Mouse (Mus musculus) myocyte (in vitro differentiated cells): Measurements from ENCODE around the gene Synrg. TPM values are rescaled to one million over a fixed set of nuclear protein-coding genes. Genes with fewer than 3 reads are reported as not detected.

Source experiments
- H3K27me3 ChIP-seq: one replicate; pipeline ENCODE4 v1.6.1; 2011; ENCODE audit not compliant: control insufficient read depth, insufficient read depth, insufficient read length
- H3K36me3 ChIP-seq: one replicate; pipeline ENCODE4 v1.6.1; 2011; ENCODE audit not compliant: control insufficient read depth, insufficient read depth
- H3K4me2 ChIP-seq: one replicate; pipeline ENCODE4 v1.6.1; 2011; ENCODE audit warnings: low read depth, control low read depth
- H3K4me3 ChIP-seq: one replicate; pipeline ENCODE4 v1.5.1; 2011; ENCODE audit warnings: mild to moderate bottlenecking, control low read depth, moderate library complexity
- H3K79me2 ChIP-seq: one replicate; pipeline ENCODE4 v1.6.1; 2011; ENCODE audit not compliant: control insufficient read depth, insufficient read depth
- H3ac ChIP-seq: one replicate; pipeline ENCODE4 v1.6.1; 2011; ENCODE audit not compliant: control insufficient read depth, insufficient read length
- CEBPB ChIP-seq: IDR thresholded peaks from 2 replicates; pipeline ENCODE4 v1.6.1; 2011; ENCODE audit warnings: mild to moderate bottlenecking, moderate library complexity; ENCODE audit not compliant: poor library complexity, insufficient read depth, severe bottlenecking
- E2F4 ChIP-seq: IDR thresholded peaks from one replicate; pipeline ENCODE4 v1.6.1; 2011; ENCODE audit warnings: mild to moderate bottlenecking, control low read depth, moderate library complexity; ENCODE audit not compliant: insufficient read depth
- MAX ChIP-seq: IDR thresholded peaks from one replicate; pipeline ENCODE4 v1.6.1; 2011; ENCODE audit warnings: low read depth, mild to moderate bottlenecking, control low read depth
- MYOD1 ChIP-seq, 3 experiments: IDR thresholded peaks; one replicate each; pipeline ENCODE4 v1.6.1; 2011; ENCODE audit warnings: control low read depth in 2 of 3, low read depth in 2 of 3, mild to moderate bottlenecking in 2 of 3, moderate library complexity in 1 of 3; ENCODE audit not compliant: insufficient read length in 2 of 3, control insufficient read depth in 1 of 3
- MYOG ChIP-seq, 3 experiments: IDR thresholded peaks; one replicate each; pipeline ENCODE4 v1.6.1; 2011; ENCODE audit warnings: control low read depth in 2 of 3, low read depth in 2 of 3, mild to moderate bottlenecking in 2 of 3; ENCODE audit not compliant: insufficient read length in 2 of 3, control insufficient read depth in 1 of 3, insufficient read depth in 1 of 3
- POLR2A ChIP-seq: IDR thresholded peaks from one replicate; pipeline ENCODE4 v1.6.1; 2011; ENCODE audit warnings: low read depth, mild to moderate bottlenecking, control low read depth, moderate library complexity; ENCODE audit not compliant: insufficient read length
- POLR2AphosphoS2 ChIP-seq: IDR thresholded peaks from one replicate; pipeline ENCODE4 v1.6.1; 2011; ENCODE audit warnings: low read depth, control low read depth; ENCODE audit not compliant: insufficient read length
- REST ChIP-seq: IDR thresholded peaks from one replicate; pipeline ENCODE4 v1.6.1; 2011; ENCODE audit warnings: mild to moderate bottlenecking, control low read depth, moderate library complexity; ENCODE audit not compliant: insufficient read depth, insufficient read length
- SRF ChIP-seq: IDR thresholded peaks from one replicate; pipeline ENCODE4 v1.6.1; 2011; ENCODE audit warnings: low read depth; ENCODE audit not compliant: control insufficient read depth, insufficient read length
- TCF12 ChIP-seq: IDR thresholded peaks from one replicate; pipeline ENCODE4 v1.6.1; 2011; ENCODE audit warnings: mild to moderate bottlenecking, control low read depth; ENCODE audit not compliant: poor library complexity, insufficient read depth, severe bottlenecking
- TCF3 ChIP-seq: IDR thresholded peaks from one replicate; pipeline ENCODE4 v1.6.1; 2011; ENCODE audit warnings: low read depth, control low read depth; ENCODE audit not compliant: insufficient read length
- USF1 ChIP-seq: IDR thresholded peaks from one replicate; pipeline ENCODE4 v1.6.1; 2011; ENCODE audit warnings: low read depth, mild to moderate bottlenecking, control low read depth, moderate library complexity
- polyA plus RNA-seq: library from polyadenylated mRNA; unstranded; fragments of >200 nt; fragmentation: generic; extraction: Trizol; gene quantifications from one replicate; pipeline ENCODE4 v1.2.1, GENCODE M21; 2012; ENCODE audit warnings: missing spikeins

The Synrg gene
- polyA plus RNA-seq, 1 experiment = 10.6 TPM

GRCm38 (mm10) chr11:84044988-84045387 is 80.8 kb downstream of the Synrg start:
- Histone ChIP-seq H3K27me3 (no peaks in the 10 kb centered on the region), H3K4me3 (no peak overlapping the region), H3K4me2 (no peak overlapping the region), H3K79me2 (no peaks in the 10 kb centered on the region), H3ac (no peak overlapping the region), H3K36me3 (peaks cover 26% of the 10 kb centered on the region)
- TF ChIP-seq POLR2AphosphoS2 = peak; percentile 33
- no peak for TF ChIP-seq SRF
- TF ChIP-seq MAX = no peak

DNA sequence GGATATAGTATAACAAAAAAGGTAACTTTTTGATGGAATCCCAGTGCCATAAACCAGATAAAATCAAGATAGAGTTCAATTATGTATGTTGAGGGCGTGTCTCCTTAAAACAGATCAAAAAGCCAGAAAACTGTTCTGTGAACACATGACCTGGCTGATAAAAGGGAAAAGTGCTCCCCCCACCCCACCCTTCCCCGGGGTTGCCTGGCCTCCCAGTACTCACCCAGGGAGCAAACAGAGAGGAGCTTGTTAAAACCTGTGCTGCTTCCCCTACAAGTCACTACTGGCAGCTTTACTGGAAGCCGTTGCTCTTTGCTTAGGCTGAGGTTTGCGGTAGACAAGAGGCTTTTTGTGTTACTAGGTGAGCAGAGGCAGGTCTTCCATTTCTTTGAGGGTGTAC is 83.0 kb downstream of the Synrg start:
- Histone ChIP-seq H3ac (no peak overlapping the region), H3K4me2 (no peak overlapping the region), H3K27me3 (no peaks in the 10 kb centered on the region), H3K36me3 (peaks cover 31% of the 10 kb centered on the region), H3K4me3 (no peak overlapping the region), H3K79me2 (no peaks in the 10 kb centered on the region)
- no peak for TF ChIP-seq MYOG (IDR thresholded peaks at IDR 0.05; ENCODE audit: control insufficient read depth in 1 of 3, insufficient read depth in 1 of 3, insufficient read length in 2 of 3, low read depth in 2 of 3)

GRCm38 (mm10) chr11:84048411-84048810 is 84.2 kb downstream of the Synrg start:
- no peaks in the 10 kb centered on the region for H3K27me3 ChIP-seq
- no peak overlapping the region for H3ac ChIP-seq
- H3K79me2 ChIP-seq = peaks cover 4% of the 10 kb centered on the region
- no peak for TF ChIP-seq MYOD1 (IDR thresholded peaks at IDR 0.05; ENCODE audit: control insufficient read depth in 1 of 3, insufficient read length in 2 of 3, low read depth in 2 of 3)
- no peak for TF ChIP-seq USF1
- TF ChIP-seq E2F4 = no peak
- TF ChIP-seq REST = no peak
- TF ChIP-seq TCF3 = no peak
- TF ChIP-seq POLR2AphosphoS2 = no peak
- TF ChIP-seq TCF12 = no peak
- TF ChIP-seq MYOG (IDR thresholded peaks at IDR 0.05; ENCODE audit: control insufficient read depth in 1 of 3, insufficient read depth in 1 of 3, insufficient read length in 2 of 3, low read depth in 2 of 3) = no peak
- no peak for TF ChIP-seq MAX
- TF ChIP-seq POLR2A = no peak
- no peak for TF ChIP-seq SRF
- no peak for TF ChIP-seq CEBPB
- no peak overlapping the region for H3K4me3 ChIP-seq
- peaks cover 31% of the 10 kb centered on the region for H3K36me3 ChIP-seq
- H3K4me2 ChIP-seq = no peak overlapping the region

- no peaks in the 10 kb centered on the region for H3K27me3 ChIP-seq
- no peak overlapping the region for H3K4me3 ChIP-seq
- peaks cover 25% of the 10 kb centered on the region for H3K36me3 ChIP-seq
- peaks cover 20% of the 10 kb centered on the region for H3K79me2 ChIP-seq
- H3ac ChIP-seq = no peak overlapping the region
- TF ChIP-seq TCF12 (no peak), REST (no peak), USF1 (no peak)
- H3K4me2 ChIP-seq = no peak overlapping the region
Observed at GRCm38 (mm10) chr11:84053055-84053454, 88.8 kb downstream of the Synrg start.

- TF ChIP-seq CEBPB (no peak), REST (no peak), POLR2A (no peak), MYOG (IDR thresholded peaks at IDR 0.05; ENCODE audit: control insufficient read depth in 1 of 3, insufficient read depth in 1 of 3, insufficient read length in 2 of 3, low read depth in 2 of 3) (no peak), SRF (no peak), MAX (no peak), MYOD1 (IDR thresholded peaks at IDR 0.05; ENCODE audit: control insufficient read depth in 1 of 3, insufficient read length in 2 of 3, low read depth in 2 of 3) (no peak), TCF3 (no peak), USF1 (no peak), POLR2AphosphoS2 (no peak), TCF12 (no peak), E2F4 (no peak)
- no peak overlapping the region for H3K4me2 ChIP-seq
- no peak overlapping the region for H3K4me3 ChIP-seq
Observed at GRCm38 (mm10) chr11:84053524-84054163, 89.4 kb downstream of the Synrg start.

GRCm38 (mm10) chr11:84057418-84057817 is 93.2 kb downstream of the Synrg start:
- H3K27me3 ChIP-seq = no peaks in the 10 kb centered on the region

More at GRCm38 (mm10) chr11:84053524-84054163, 89.4 kb downstream of the Synrg start:
- Histone ChIP-seq H3K36me3 (peaks cover 24% of the 10 kb centered on the region), H3ac (no peak overlapping the region), H3K79me2 (peaks cover 23% of the 10 kb centered on the region), H3K27me3 (no peaks in the 10 kb centered on the region)

More at GRCm38 (mm10) chr11:84057418-84057817, 93.2 kb downstream of the Synrg start:
- no peak overlapping the region for H3K4me2 ChIP-seq
- H3K4me3 ChIP-seq = no peak overlapping the region
- peaks cover 57% of the 10 kb centered on the region for H3K79me2 ChIP-seq
- peaks cover 6% of the 10 kb centered on the region for H3K36me3 ChIP-seq
- TF ChIP-seq MYOD1 (IDR thresholded peaks at IDR 0.05; ENCODE audit: control insufficient read depth in 1 of 3, insufficient read length in 2 of 3, low read depth in 2 of 3) (peak in 1 of 3 experiments; percentile 54), SRF (no peak), MYOG (IDR thresholded peaks at IDR 0.05; ENCODE audit: control insufficient read depth in 1 of 3, insufficient read depth in 1 of 3, insufficient read length in 2 of 3, low read depth in 2 of 3) (peak in 1 of 3 experiments; percentile 56)
- H3ac ChIP-seq = no peak overlapping the region
